Mouse (Mus musculus) small intestine, adult 2 months (tissue): ENCODE measurements around the gene Sync. TPM values are rescaled to one million over a fixed set of nuclear protein-coding genes. Genes with fewer than 3 reads are reported as not detected.
A peak's percentile ranks its signal among the peaks of the same experiment; 100 is the strongest.

ENCODE experiments used
- H3K27ac ChIP-seq: fragments of 200-500 bp; 2 replicates; pipeline ENCODE4 v1.5.1; 2012; ENCODE audit warnings: low read depth, low read length, control low read depth, inconsistent platforms; ENCODE audit not compliant: insufficient read depth
- H3K27me3 ChIP-seq: fragments of 200-500 bp; 2 replicates; pipeline ENCODE4 v1.6.1; 2012; ENCODE audit warnings: mild to moderate bottlenecking, moderate library complexity, low read length, inconsistent platforms; ENCODE audit not compliant: control insufficient read depth, insufficient read depth
- H3K36me3 ChIP-seq: fragments of 200-500 bp; 2 replicates; pipeline ENCODE4 v1.6.1; 2012; ENCODE audit warnings: mild to moderate bottlenecking, low read length, control low read depth, inconsistent platforms; ENCODE audit not compliant: control insufficient read depth, insufficient read depth
- H3K4me1 ChIP-seq: fragments of 200-500 bp; 2 replicates; pipeline ENCODE4 v1.6.1; 2012; ENCODE audit warnings: low read length, inconsistent platforms, mixed read lengths; ENCODE audit not compliant: control insufficient read depth, insufficient read depth, insufficient read length
- H3K4me3 ChIP-seq: fragments of 200-500 bp; 2 replicates; pipeline ENCODE4 v1.5.1; 2012; ENCODE audit warnings: low read depth, mild to moderate bottlenecking, control low read depth, inconsistent platforms, low read length, moderate library complexity
- CTCF ChIP-seq: fragments of 200-500 bp; IDR thresholded peaks from 2 replicates; pipeline ENCODE4 v1.5.1; 2012; ENCODE audit warnings: low read depth, mild to moderate bottlenecking, control low read depth, inconsistent platforms, low read length, moderate library complexity, mixed read lengths; ENCODE audit not compliant: insufficient replicate concordance, insufficient read length; ENCODE audit errors: extremely low read depth
- POLR2A ChIP-seq: fragments of 200-500 bp; IDR thresholded peaks from 2 replicates; pipeline ENCODE4 v1.6.1; 2012; ENCODE audit warnings: low read depth, mild to moderate bottlenecking, control low read depth, inconsistent platforms, low read length, moderate library complexity
- WGBS: fragments of 180-500 bp; shearing (Covaris S2); methylation state at CpG from one replicate; pipeline ENCODE4 v1.1.7; 2018; 5-methylcytosine and 5-hydroxymethylcytosine counted together
- polyA plus RNA-seq: library from polyadenylated mRNA; depleted of rRNA; stranded (reverse); fragments of >200 nt; gene quantifications from 2 replicates; pipeline ENCODE4 v1.2.3, GENCODE M21; 2012

Sync gene
- polyA plus RNA-seq, 1 experiment, result 0.34 TPM

DNA sequence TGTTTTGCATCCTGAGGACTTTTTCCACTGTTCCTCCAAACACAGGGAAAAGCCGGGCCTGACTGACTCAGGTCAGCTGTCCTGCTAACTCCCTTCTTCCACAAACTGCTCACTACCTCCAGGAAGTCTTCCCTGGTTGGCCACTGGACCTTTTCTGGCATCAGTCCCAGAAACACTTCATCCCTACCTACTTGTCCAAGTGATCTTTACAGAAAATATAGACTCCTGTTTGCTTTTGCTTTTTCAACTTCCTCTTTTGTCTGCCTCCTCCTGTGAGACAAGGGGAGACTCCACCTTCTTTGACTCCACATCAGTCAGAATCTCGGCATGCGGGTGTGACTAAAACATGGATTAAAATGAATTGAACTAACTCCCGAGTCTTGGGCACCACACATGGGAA lies 42.6 kb upstream of the Sync start:
- H3K36me3 ChIP-seq, result peaks cover 14% of the 10 kb centered on the region
- TF ChIP-seq CTCF (no peak), POLR2A (no peak)
- H3K4me1 ChIP-seq, result peaks cover 27% of the 10 kb centered on the region
- peak overlapping the region; percentile 75 for H3K27ac ChIP-seq
- H3K27me3 ChIP-seq, result no peaks in the 10 kb centered on the region
- peak overlapping the region; percentile 40 for H3K4me3 ChIP-seq
- 17% methylated on average over 4 of the region's 4 CpGs for WGBS

DNA sequence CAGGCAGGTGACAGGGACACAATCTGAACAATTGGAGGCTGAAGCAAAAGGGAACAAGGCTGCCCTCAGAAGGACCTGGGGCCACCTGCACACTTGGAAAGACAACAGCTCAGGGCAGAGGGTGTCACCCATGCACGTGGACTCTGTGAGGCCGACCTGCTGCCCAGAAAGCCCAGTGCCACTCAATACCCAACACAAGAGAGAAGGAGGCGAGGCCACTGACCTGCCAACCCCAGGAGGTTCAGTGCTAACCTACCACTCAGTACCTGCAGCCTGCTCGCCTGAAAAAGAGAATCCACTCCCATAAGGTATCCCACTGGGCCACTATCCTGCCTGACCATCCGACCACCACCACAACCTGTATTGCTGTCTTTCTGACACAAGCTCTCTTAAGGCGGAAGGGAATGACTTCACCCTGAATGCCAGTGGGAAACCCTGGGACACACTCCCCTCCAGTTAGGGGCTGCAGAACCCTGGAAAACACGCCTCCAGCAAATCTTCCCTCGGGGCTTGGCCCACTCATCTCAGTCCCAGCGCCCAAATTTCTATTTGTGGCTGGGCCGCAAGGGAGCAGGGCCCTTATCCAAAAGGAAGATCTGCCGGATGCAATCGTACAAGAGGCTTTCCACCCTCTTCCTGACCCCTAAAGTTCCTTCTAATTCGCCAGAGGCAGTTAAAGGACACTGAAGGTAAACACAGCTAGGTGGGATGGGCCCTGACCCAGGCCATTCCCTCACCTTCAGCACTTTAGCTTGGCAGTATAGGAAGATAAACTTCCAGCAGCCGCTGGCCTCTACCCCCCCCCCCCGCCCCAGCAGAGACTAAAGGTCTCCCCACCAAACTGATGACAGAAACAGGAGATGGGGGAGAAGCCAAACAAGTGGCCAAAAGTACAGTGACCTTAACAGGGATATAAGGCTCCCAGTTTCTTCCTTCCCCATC lies 40.8 kb upstream of the Sync start:
- H3K27me3 ChIP-seq, result no peaks in the 10 kb centered on the region
- peaks cover 32% of the 10 kb centered on the region for H3K4me1 ChIP-seq
- H3K27ac ChIP-seq, result peak overlapping the region; percentile 96
- 19% methylated on average over 15 of the region's 15 CpGs for WGBS
- TF ChIP-seq CTCF (no peak), POLR2A (no peak)
- H3K36me3 ChIP-seq, result 0 out of 2 replicates have a peak, but pooled peaks cover 4% of the 10 kb centered on the region
- H3K4me3 ChIP-seq, result peak overlapping the region; percentile 92

DNA sequence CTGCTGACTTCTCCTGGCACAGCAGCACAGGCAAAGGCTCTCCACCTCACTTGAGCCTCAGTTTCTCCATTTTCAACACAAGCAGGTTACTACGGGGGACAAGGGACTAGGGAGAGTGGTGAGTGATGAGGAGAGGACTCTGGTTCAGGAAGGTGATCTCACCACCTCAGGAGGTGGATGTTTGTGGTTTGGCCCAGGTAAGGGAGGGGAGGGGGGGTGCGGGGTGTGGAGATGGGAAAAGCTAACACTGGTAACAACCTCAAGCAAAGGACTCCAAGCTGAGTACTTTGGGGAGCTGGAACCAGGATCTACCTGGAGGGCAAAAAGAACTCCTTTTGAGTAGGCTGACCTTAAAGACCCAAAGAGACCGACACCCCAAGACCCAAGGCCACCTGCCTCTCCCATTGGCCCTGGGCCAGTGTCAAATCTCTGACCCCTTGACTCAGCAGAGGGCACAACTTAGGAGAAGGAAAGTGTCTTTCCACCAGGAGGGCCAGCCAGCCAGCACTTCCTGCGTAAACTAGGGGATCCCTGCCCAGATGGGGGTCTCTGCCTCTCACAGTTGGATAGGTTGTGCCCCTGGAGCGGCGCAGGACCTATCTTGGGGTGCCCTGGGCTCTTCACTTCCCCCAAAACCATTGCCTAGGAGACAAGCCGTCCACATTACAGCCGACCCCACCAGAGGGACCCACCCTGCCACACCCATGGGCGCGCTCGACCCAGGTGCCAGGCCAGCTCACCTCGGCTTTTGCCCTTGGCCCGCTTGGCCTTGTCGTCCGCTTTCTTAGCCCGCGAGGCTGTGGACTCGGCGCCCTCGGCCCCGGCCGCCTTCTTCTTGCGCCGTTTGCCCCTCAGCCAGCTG lies 39.8 kb upstream of the Sync start:
- peaks cover 28% of the 10 kb centered on the region; the same call in 1 of the 2 replicates for H3K4me1 ChIP-seq
- H3K4me3 ChIP-seq, result peak overlapping the region; percentile 92
- no peak for TF ChIP-seq CTCF
- no peak; the same call in 1 of the 2 replicates for TF ChIP-seq POLR2A
- H3K27me3 ChIP-seq, result no peaks in the 10 kb centered on the region
- whole genome bisulfite sequencing, result 4% methylated on average over 24 of the region's 24 CpGs
- peak overlapping the region; percentile 96 for H3K27ac ChIP-seq
- H3K36me3 ChIP-seq, result 0 out of 2 replicates have a peak, but pooled peaks cover 4% of the 10 kb centered on the region

DNA sequence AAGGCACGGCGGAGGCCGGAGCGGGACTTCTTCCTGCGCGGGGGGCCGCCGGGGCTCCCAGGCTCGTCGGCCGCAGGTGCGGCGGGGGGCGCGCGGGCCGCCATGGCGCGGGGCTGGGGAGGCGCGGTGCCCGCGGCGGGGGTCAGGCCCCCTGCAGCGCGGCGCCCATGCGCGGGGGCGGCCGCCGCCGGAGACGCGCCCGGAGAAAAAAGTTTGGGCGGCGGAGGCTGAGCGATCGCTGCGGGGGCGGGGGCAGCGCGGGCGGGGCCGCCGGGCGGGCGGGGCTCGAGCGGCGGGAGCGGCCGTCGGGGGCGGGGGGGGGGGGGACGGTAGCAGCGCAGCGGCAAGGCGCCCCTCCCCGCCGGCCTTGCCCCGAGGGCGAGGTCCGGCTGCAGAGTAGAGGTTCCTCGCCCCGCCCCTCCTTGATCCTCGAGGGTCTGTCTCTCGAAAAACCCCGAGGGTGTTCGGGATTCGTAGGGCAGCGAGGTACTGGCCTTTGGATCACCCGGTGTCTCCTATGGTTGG lies 39.1 kb upstream of the Sync start:
- WGBS, result 2% methylated on average over 58 of the region's 74 CpGs

DNA sequence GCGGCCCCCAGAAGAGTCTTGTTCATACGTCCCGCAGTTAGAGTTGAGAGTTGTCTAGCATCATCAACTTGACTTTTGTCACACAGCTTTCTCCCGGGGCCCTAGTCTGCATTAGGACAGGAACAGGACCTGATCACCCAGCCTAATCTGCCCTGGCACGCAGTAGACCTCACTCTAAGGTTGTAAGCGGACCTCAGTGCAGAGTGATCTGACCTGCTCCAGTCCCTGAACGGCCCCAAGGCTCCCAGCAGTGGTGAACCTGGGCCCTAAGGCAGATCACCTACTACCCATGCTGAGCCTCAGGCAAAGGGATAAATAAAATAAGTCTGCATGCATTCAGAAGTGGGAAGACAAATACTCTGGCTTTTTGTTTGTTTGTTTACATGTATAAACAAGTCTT lies 38.1 kb upstream of the Sync start:
- Histone ChIP-seq H3K27ac (peak overlapping the region; percentile 91), H3K36me3 (no peaks in the 10 kb centered on the region), H3K4me1 (peaks cover 25% of the 10 kb centered on the region; the same call in 1 of the 2 replicates), H3K4me3 (peak overlapping the region; percentile 27), H3K27me3 (no peaks in the 10 kb centered on the region)
- WGBS, result 69% methylated on average over 7 of the region's 7 CpGs
- no peak for TF ChIP-seq CTCF
- TF ChIP-seq POLR2A, result no peak

More for the DNA sequence above, 39.1 kb upstream of the Sync start:
- Histone ChIP-seq H3K27ac (peak overlapping the region; percentile 96), H3K4me3 (peak overlapping the region; percentile 92), H3K27me3 (no peaks in the 10 kb centered on the region), H3K4me1 (peaks cover 25% of the 10 kb centered on the region; the same call in 1 of the 2 replicates), H3K36me3 (0 out of 2 replicates have a peak, but pooled peaks cover 2% of the 10 kb centered on the region)
- no peak for TF ChIP-seq CTCF
- peak; percentile 36; the same call in 1 of the 2 replicates for TF ChIP-seq POLR2A

DNA sequence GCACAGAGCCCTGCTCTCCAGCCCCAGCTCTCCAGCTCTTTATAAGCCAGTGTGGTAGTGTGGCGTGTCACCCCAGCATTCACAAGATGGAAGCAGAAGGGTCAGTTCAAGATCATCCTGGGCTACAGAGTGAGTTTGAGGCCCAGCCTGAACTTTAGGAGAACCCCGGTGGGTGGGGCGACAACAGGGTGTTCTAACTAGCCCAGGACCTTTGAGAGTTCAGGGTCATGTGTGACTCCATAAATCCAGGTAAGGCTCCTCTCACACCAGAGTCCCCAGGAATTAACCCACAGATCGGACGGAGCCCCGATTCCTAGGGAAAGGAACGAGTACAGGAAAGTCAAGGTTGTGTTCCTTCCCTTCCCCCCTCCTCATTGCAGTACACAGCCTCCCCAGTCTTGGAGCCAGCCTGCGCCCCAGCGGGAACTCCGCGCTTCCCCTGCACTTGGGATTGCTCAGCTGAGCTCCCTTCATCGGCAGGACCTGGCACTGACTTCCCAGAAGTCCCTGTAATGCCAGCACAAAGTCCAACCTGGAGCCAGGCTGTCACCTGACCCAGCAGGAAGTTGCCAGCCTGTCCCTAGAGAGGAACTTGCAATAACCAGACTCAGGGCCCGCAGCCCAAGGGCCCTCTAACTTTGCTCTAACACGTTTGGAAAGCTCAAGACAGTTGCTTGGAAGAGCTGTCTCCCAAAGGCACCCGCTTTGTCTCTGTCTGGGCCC lies 36.5 kb upstream of the Sync start:
- H3K36me3 ChIP-seq, result no peaks in the 10 kb centered on the region
- H3K27me3 ChIP-seq, result no peaks in the 10 kb centered on the region
- TF ChIP-seq CTCF (no peak), POLR2A (peak; percentile 89)
- peaks cover 18% of the 10 kb centered on the region; the same call in 1 of the 2 replicates for H3K4me1 ChIP-seq
- WGBS, result 23% methylated on average over 15 of the region's 15 CpGs
- H3K27ac ChIP-seq, result peak overlapping the region; percentile 100
- peak overlapping the region; percentile 46 for H3K4me3 ChIP-seq
